Mouse (Mus musculus) kidney, embryonic 15.5 days (tissue): ENCODE data around the gene Cd79a. TPM values are rescaled to one million over a fixed set of nuclear protein-coding genes. Genes with fewer than 3 reads are reported as not detected.
A peak's percentile ranks its signal among the peaks of the same experiment; 100 is the strongest.
"Not testable (repeated sequence)": the region's sequence is repeated elsewhere in the genome, so short reads cannot be mapped to it uniquely, and the experiment has no call there.

Experiments
- ATAC-seq: fragments of 200-750 bp; cut with Nextera tagmentation; replicated peaks from 2 replicates; pipeline ENCODE4 v1.8.0; 2017; ENCODE audit warnings: moderate TSS enrichment; ENCODE audit not compliant: low FRiP score
- H3K27ac ChIP-seq: fragments of 300-500 bp; sonication (generic); 2 replicates; pipeline ENCODE4 v1.5.1; 2015; ENCODE audit warnings: mild to moderate bottlenecking, inconsistent platforms
- H3K27me3 ChIP-seq: fragments of 300-500 bp; sonication (generic); 2 replicates; pipeline ENCODE4 v1.6.1; 2015; ENCODE audit warnings: inconsistent platforms
- H3K36me3 ChIP-seq: fragments of 300-500 bp; sonication (generic); 2 replicates; pipeline ENCODE4 v1.6.1; 2015; ENCODE audit warnings: inconsistent platforms
- H3K4me1 ChIP-seq: fragments of 300-500 bp; sonication (generic); 2 replicates; pipeline ENCODE4 v1.6.1; 2015; ENCODE audit warnings: inconsistent platforms
- H3K4me2 ChIP-seq: fragments of 300-500 bp; sonication (generic); 2 replicates; pipeline ENCODE4 v1.6.1; 2015; ENCODE audit warnings: moderate library complexity, mild to moderate bottlenecking, inconsistent platforms
- H3K4me3 ChIP-seq: fragments of 300-500 bp; sonication (generic); replicated peaks from 2 replicates; pipeline ENCODE4 v1.5.1; 2015; ENCODE audit warnings: mild to moderate bottlenecking, inconsistent platforms
- H3K9ac ChIP-seq: fragments of 300-500 bp; sonication (generic); 2 replicates; pipeline ENCODE4 v1.6.1; 2015; ENCODE audit warnings: mild to moderate bottlenecking, inconsistent platforms
- H3K9me3 ChIP-seq: fragments of 300-500 bp; sonication (generic); replicated peaks from 2 replicates; pipeline ENCODE4 v1.6.1; 2016; ENCODE audit warnings: inconsistent platforms
- WGBS: fragments of 180-500 bp; shearing (Covaris S2); methylation state at CpG from one replicate; pipeline ENCODE4 v1.1.7; 2015; ENCODE audit warnings: mixed read lengths; 5-methylcytosine and 5-hydroxymethylcytosine counted together
- polyA plus RNA-seq: library from polyadenylated mRNA; unstranded; fragments of >200 nt; fragmentation: Nextera tagmentation; extraction: Ambion mirVana; gene quantifications from 2 replicates; pipeline ENCODE4 v1.2.1, GENCODE M21; 2015

Cd79a gene
- polyA plus RNA-seq, 1 experiment from 2014 or later: 1.8 TPM

- H3K4me2 ChIP-seq: no peak overlapping the region; the same call in 1 of the 2 replicates
- ATAC-seq: peak; percentile 31
- H3K9me3 ChIP-seq: no peaks in the 10 kb centered on the region
- 68% methylated on average over 6 of the region's 6 CpGs for WGBS
- H3K36me3 ChIP-seq: peaks cover 59% of the 10 kb centered on the region
- H3K4me1 ChIP-seq: peaks cover 52% of the 10 kb centered on the region
- peak overlapping the region; percentile 94 for H3K27ac ChIP-seq
- no peaks in the 10 kb centered on the region for H3K27me3 ChIP-seq
- H3K9ac ChIP-seq: no peak overlapping the region
- 0 out of 2 replicates have a peak overlapping the region, but pooled peaks have one; percentile 7 for H3K4me3 ChIP-seq
Measured at GRCm38 (mm10) chr7:24889431-24890220, 7.6 kb upstream of the Cd79a start.

- Histone ChIP-seq H3K4me1 (peaks cover 49% of the 10 kb centered on the region), H3K9me3 (no peaks in the 10 kb centered on the region), H3K27ac (peak overlapping the region; percentile 94), H3K9ac (no peak overlapping the region), H3K27me3 (no peaks in the 10 kb centered on the region), H3K4me3 (no peak overlapping the region), H3K4me2 (no peak overlapping the region), H3K36me3 (peaks cover 58% of the 10 kb centered on the region)
- WGBS: 34% methylated on average over 10 of the region's 10 CpGs
- ATAC-seq: peak; percentile 52
Measured at GRCm38 (mm10) chr7:24890281-24891216, 6.6 kb upstream of the Cd79a start.

- H3K9me3 ChIP-seq: no peaks in the 10 kb centered on the region
- H3K9ac ChIP-seq: no peak overlapping the region
- 72% methylated on average over 3 of the region's 3 CpGs for WGBS
- H3K4me3 ChIP-seq: no peak overlapping the region
- H3K27ac ChIP-seq: no peak overlapping the region
- no peak for ATAC-seq
- no peaks in the 10 kb centered on the region for H3K27me3 ChIP-seq
- no peak overlapping the region for H3K4me2 ChIP-seq
- peaks cover 40% of the 10 kb centered on the region for H3K4me1 ChIP-seq
- H3K36me3 ChIP-seq: peaks cover 48% of the 10 kb centered on the region
Measured at GRCm38 (mm10) chr7:24891241-24892124, 5.7 kb upstream of the Cd79a start.

DNA sequence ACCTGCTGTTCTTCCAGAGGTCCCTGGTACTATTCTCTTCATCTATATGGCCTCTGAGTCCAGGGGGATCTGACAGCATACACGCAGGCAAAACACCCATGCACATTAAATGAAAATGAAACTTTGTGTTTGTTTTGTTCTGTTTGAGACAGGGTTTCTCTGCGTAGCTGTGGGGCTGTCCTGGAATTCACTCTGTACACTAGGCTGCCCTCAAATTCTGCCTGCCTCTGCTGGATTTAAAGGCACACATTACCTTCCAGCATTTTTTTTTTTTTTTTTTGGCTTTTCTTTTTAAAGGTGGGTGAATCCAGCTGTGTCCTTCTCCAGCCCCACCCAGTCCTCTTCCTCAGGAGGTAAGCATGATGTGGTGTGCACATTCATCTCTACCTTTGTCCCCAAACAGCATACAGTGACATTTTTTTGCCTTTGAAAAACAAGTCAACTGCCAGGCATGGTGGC, 5.0 kb upstream of the Cd79a start:
- Histone ChIP-seq H3K4me1 (peaks cover 33% of the 10 kb centered on the region), H3K9ac (no peak overlapping the region), H3K27ac (no peak overlapping the region), H3K4me2 (no peak overlapping the region), H3K4me3 (no peak overlapping the region), H3K27me3 (no peaks in the 10 kb centered on the region), H3K36me3 (peaks cover 42% of the 10 kb centered on the region), H3K9me3 (no peaks in the 10 kb centered on the region)
- ATAC-seq: no peak
- WGBS: 70% methylated on average over 2 of the region's 2 CpGs

GRCm38 (mm10) chr7:24895749-24896148, 1.4 kb upstream of the Cd79a start:
- not testable (repeated sequence) for H3K9ac ChIP-seq, ATAC-seq, H3K4me3 ChIP-seq, H3K9me3 ChIP-seq, H3K27me3 ChIP-seq, H3K27ac ChIP-seq, H3K4me1 ChIP-seq, H3K36me3 ChIP-seq, H3K4me2 ChIP-seq
- 92% methylated on average over 2 of the region's 2 CpGs for WGBS

GRCm38 (mm10) chr7:24896269-24896668, 912 bp upstream of the Cd79a start:
- H3K9ac ChIP-seq: no peak overlapping the region

DNA sequence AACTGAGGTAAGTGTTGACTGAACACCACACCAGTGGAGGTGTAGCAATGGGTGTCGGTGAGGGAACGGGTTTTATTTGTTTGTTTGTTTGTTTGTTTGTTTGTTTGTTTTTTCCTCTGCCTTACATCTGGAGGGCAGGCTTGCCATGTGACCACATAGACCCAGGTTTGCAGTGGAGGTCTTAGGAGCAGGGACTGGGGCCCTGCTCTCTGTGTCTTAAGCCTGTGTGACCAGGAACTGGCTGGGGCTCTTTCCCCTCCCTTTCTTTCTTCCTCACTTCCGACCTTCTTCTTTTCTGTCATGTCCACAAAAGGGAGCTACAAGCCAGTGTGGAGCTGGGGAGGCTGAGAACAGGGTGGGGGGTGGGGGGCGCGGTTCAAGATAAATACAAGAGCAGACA, 778 bp downstream of the Cd79a start:
- no peak for ATAC-seq
- Histone ChIP-seq H3K27ac (no peak overlapping the region), H3K9me3 (no peaks in the 10 kb centered on the region), H3K27me3 (no peaks in the 10 kb centered on the region), H3K4me3 (no peak overlapping the region), H3K4me2 (no peak overlapping the region), H3K36me3 (no peaks in the 10 kb centered on the region), H3K4me1 (peaks cover 13% of the 10 kb centered on the region), H3K9ac (no peak overlapping the region)
- 78% methylated on average over 5 of the region's 5 CpGs for WGBS

More at GRCm38 (mm10) chr7:24896269-24896668, 912 bp upstream of the Cd79a start:
- H3K27me3 ChIP-seq: no peaks in the 10 kb centered on the region
- H3K4me2 ChIP-seq: no peak overlapping the region
- 66% methylated on average over 8 of the region's 8 CpGs for WGBS
- no peak overlapping the region for H3K4me3 ChIP-seq
- H3K9me3 ChIP-seq: no peaks in the 10 kb centered on the region
- ATAC-seq: no peak
- 0 out of 2 replicates have a peak, but pooled peaks cover 2% of the 10 kb centered on the region for H3K4me1 ChIP-seq
- no peak overlapping the region for H3K27ac ChIP-seq
- peaks cover 1% of the 10 kb centered on the region; the same call in 1 of the 2 replicates for H3K36me3 ChIP-seq

DNA sequence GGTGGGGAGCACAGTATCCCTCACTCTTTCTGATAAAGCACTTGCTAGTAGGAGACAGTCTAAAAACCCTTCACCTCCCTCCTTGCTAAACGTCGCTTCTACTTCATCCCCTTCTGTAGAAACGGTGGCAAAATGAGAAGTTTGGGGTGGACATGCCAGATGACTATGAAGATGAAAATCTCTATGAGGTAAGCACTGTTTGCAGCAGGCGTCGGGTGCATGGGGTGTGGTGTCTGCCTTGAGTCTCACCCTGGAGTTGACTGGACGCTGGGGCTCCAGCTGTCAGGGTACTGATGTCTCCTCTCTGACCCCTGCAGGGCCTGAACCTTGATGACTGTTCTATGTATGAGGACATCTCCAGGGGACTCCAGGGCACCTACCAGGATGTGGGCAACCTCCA, 3.9 kb downstream of the Cd79a start:
- H3K27me3 ChIP-seq: no peaks in the 10 kb centered on the region
- H3K36me3 ChIP-seq: no peaks in the 10 kb centered on the region
- no peak overlapping the region for H3K27ac ChIP-seq
- 67% methylated on average over 6 of the region's 6 CpGs for WGBS
- H3K4me3 ChIP-seq: no peak overlapping the region
- no peak for ATAC-seq
- H3K4me1 ChIP-seq: peaks cover 35% of the 10 kb centered on the region
- H3K9me3 ChIP-seq: no peaks in the 10 kb centered on the region
- H3K9ac ChIP-seq: no peak overlapping the region
- H3K4me2 ChIP-seq: no peak overlapping the region

GRCm38 (mm10) chr7:24901842-24902241, 4.7 kb downstream of the Cd79a start:
- H3K9ac ChIP-seq: 0 out of 2 replicates have a peak overlapping the region, but pooled peaks have one; percentile 78
- 66% methylated on average over 1 of the region's 1 CpGs for WGBS
- peak overlapping the region; percentile 65 for H3K4me2 ChIP-seq
- no peaks in the 10 kb centered on the region for H3K27me3 ChIP-seq
- H3K27ac ChIP-seq: peak overlapping the region; percentile 90
- peaks cover 42% of the 10 kb centered on the region for H3K4me1 ChIP-seq
- 0 out of 2 replicates have a peak overlapping the region, but pooled peaks have one; percentile 74 for H3K4me3 ChIP-seq
- no peaks in the 10 kb centered on the region for H3K36me3 ChIP-seq
- no peaks in the 10 kb centered on the region for H3K9me3 ChIP-seq
- ATAC-seq: no peak

- H3K9ac ChIP-seq: peak overlapping the region; percentile 78
Measured at GRCm38 (mm10) chr7:24902264-24902629, 5.1 kb downstream of the Cd79a start.

More at GRCm38 (mm10) chr7:24902264-24902629, 5.1 kb downstream of the Cd79a start:
- no peak for ATAC-seq
- Histone ChIP-seq H3K27me3 (no peaks in the 10 kb centered on the region), H3K4me2 (peak overlapping the region; percentile 65), H3K4me3 (peak overlapping the region; percentile 74), H3K36me3 (no peaks in the 10 kb centered on the region), H3K4me1 (peaks cover 46% of the 10 kb centered on the region), H3K9me3 (no peaks in the 10 kb centered on the region), H3K27ac (peak overlapping the region; percentile 90)
- 54% methylated on average over 2 of the region's 2 CpGs for WGBS
